Mouse (Mus musculus): Measurements from ENCODE around the gene Rasgrp4.

GRCm38 (mm10) chr7:29162294-29162693 is 27.6 kb downstream of the Rasgrp4 start:
- no peak for TF ChIP-seq POLR2A (IDR thresholded peaks at IDR 0.05; ENCODE audit: borderline replicate concordance, extremely low read depth, insufficient read depth, insufficient read length, poor library complexity, severe bottlenecking)
- no peak for TF ChIP-seq CTCF (IDR thresholded peaks at IDR 0.05; ENCODE audit: borderline replicate concordance, extremely low read depth, insufficient read depth, insufficient read length)

All from brain, embryonic 14.5 days (tissue).